Mouse (Mus musculus) cortical plate, adult 2 months (tissue): Measurements from ENCODE around the gene BC004004.

Experiments
- CTCF ChIP-seq: fragments of 200-500 bp; IDR thresholded peaks from 2 replicates; pipeline ENCODE4 v1.5.1; 2011; ENCODE audit warnings: mild to moderate bottlenecking, control low read depth, low read length; ENCODE audit not compliant: insufficient read depth; ENCODE audit errors: extremely low read depth
- POLR2A ChIP-seq: fragments of 200-500 bp; IDR thresholded peaks from 2 replicates; pipeline ENCODE4 v1.6.1; 2011; ENCODE audit warnings: mild to moderate bottlenecking, low read length, control low read depth; ENCODE audit not compliant: insufficient read depth; ENCODE audit errors: extremely low read depth

- TF ChIP-seq POLR2A (no peak), CTCF (no peak)
Observed at GRCm38 (mm10) chr17:29322603-29322962, 54.0 kb downstream of the BC004004 start.
